Mouse (Mus musculus): ENCODE results near the gene Stk40. TPM values are rescaled to one million over a fixed set of nuclear protein-coding genes. Genes with fewer than 3 reads are reported as not detected.
A peak's percentile ranks its signal among the peaks of the same experiment; 100 is the strongest.

The Stk40 gene
- polyA plus RNA-seq, 1 experiment, result 33.5 TPM

DNA sequence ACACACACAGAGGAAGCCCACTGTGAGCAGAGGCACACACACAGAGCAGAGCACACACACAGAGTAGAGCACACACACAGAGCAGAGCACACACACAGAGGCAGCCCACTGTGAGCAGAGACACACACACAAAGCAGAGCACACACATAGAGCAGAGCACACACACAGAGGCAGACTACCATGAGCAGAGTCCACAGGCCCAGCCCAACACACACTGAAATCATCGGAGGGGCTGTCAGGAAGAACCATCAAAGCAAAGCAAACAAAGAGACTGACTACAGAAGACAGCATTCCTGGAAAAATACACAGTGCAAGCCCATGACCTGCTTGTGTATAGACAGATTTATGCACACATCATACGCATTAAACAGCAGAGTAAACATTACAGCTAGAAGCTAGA, 52.1 kb downstream of the Stk40 start:
- no peaks in the 10 kb centered on the region; the same call in 1 of the 2 replicates for H3K4me1 ChIP-seq (ENCODE audit: control insufficient read depth, insufficient read depth, low read length)
- no peak overlapping the region for H3K4me3 ChIP-seq (ENCODE audit: control insufficient read depth, low read depth, low read length)
- H3K36me3 ChIP-seq (ENCODE audit: control insufficient read depth, insufficient read depth, low read length), result no peaks in the 10 kb centered on the region
- no peak overlapping the region for H3K27ac ChIP-seq (ENCODE audit: control insufficient read depth, insufficient read depth, low read depth, low read length)
- TF ChIP-seq CTCF (IDR thresholded peaks at IDR 0.05; ENCODE audit: control insufficient read depth, insufficient read depth, insufficient replicate concordance, low read depth, low read length) (no peak), POLR2A (IDR thresholded peaks at IDR 0.05; ENCODE audit: control insufficient read depth, low read depth, low read length) (no peak)
- no peaks in the 10 kb centered on the region for H3K27me3 ChIP-seq (ENCODE audit: control insufficient read depth, insufficient read depth, low read length)

DNA sequence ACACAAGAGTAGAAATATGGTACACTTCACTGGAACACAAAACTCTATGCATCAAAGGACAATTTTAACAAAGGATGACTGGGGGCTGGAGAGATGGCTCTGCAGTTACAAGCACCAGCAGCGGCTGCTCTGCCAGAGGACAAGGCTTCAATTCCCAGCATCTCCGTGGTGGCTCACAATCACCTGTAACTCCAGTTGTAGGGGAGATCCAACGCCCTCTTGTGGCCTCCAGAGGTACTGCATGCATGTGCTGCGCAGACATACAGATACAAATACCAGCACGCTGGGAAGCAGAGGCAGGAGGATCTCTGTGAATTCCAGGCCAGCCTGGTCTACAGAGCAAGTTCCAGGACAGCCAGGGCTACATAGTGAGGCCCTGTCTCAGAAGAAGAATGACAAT, 52.9 kb downstream of the Stk40 start:
- TF ChIP-seq CTCF (IDR thresholded peaks at IDR 0.05; ENCODE audit: control insufficient read depth, insufficient read depth, insufficient replicate concordance, low read depth, low read length), result peak; percentile 98; the same call in 1 of the 2 replicates
- no peak for TF ChIP-seq POLR2A (IDR thresholded peaks at IDR 0.05; ENCODE audit: control insufficient read depth, low read depth, low read length)
- Histone ChIP-seq H3K4me1 (ENCODE audit: control insufficient read depth, insufficient read depth, low read length) (no peaks in the 10 kb centered on the region; the same call in 1 of the 2 replicates), H3K27me3 (ENCODE audit: control insufficient read depth, insufficient read depth, low read length) (no peaks in the 10 kb centered on the region), H3K36me3 (ENCODE audit: control insufficient read depth, insufficient read depth, low read length) (no peaks in the 10 kb centered on the region), H3K4me3 (ENCODE audit: control insufficient read depth, low read depth, low read length) (no peak overlapping the region), H3K27ac (ENCODE audit: control insufficient read depth, insufficient read depth, low read depth, low read length) (no peak overlapping the region)

DNA sequence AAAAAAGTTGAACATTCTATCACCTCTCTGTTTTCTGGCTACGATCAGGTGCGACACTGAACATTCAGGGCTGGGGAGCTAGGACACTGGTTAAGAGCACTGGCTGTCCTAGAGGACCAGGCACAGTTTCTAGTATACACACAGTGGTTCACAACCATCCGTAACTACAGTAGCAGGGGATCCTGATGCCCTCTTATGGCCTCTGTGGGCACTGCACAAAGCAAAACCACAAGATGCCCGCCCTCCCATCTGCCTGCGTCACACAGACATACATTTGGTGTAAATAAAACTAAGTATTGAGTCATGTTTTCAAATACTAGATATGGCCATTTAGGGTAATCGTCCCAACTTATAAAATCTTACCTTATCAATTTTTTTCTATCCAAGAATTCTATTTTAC, 53.8 kb downstream of the Stk40 start:
- no peak overlapping the region for H3K27ac ChIP-seq (ENCODE audit: control insufficient read depth, insufficient read depth, low read depth, low read length)
- no peaks in the 10 kb centered on the region for H3K27me3 ChIP-seq (ENCODE audit: control insufficient read depth, insufficient read depth, low read length)
- no peaks in the 10 kb centered on the region for H3K36me3 ChIP-seq (ENCODE audit: control insufficient read depth, insufficient read depth, low read length)
- TF ChIP-seq POLR2A (IDR thresholded peaks at IDR 0.05; ENCODE audit: control insufficient read depth, low read depth, low read length), result no peak
- peak; percentile 32; the same call in 1 of the 2 replicates for TF ChIP-seq CTCF (IDR thresholded peaks at IDR 0.05; ENCODE audit: control insufficient read depth, insufficient read depth, insufficient replicate concordance, low read depth, low read length)
- no peak overlapping the region for H3K4me3 ChIP-seq (ENCODE audit: control insufficient read depth, low read depth, low read length)
- peaks cover 6% of the 10 kb centered on the region for H3K4me1 ChIP-seq (ENCODE audit: control insufficient read depth, insufficient read depth, low read length)

DNA sequence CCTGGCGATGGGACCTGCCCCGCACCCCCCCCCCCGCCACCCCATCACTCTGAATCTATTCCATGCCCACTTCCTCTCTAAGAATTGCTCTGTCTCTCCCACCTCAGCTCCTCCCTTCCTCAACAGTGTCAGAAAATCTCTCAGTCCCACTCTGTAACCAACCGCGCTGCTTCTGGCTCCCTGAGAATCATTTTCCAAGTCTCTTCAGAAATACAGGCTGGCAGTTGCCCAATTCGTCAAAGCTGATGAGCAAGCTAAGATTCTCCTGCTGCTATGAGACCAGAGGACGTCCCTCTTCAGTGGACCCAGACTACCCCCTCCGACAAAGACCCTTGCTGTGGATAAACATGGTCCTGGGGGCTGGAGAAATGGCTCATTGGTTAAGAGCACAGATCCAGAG, 55.7 kb downstream of the Stk40 start:
- no peak for TF ChIP-seq CTCF (IDR thresholded peaks at IDR 0.05; ENCODE audit: control insufficient read depth, insufficient read depth, insufficient replicate concordance, low read depth, low read length)
- H3K36me3 ChIP-seq (ENCODE audit: control insufficient read depth, insufficient read depth, low read length), result no peaks in the 10 kb centered on the region
- H3K4me1 ChIP-seq (ENCODE audit: control insufficient read depth, insufficient read depth, low read length), result peaks cover 15% of the 10 kb centered on the region
- H3K27me3 ChIP-seq (ENCODE audit: control insufficient read depth, insufficient read depth, low read length), result no peaks in the 10 kb centered on the region
- H3K4me3 ChIP-seq (ENCODE audit: control insufficient read depth, low read depth, low read length), result peak overlapping the region; percentile 54
- no peak overlapping the region for H3K27ac ChIP-seq (ENCODE audit: control insufficient read depth, insufficient read depth, low read depth, low read length)

DNA sequence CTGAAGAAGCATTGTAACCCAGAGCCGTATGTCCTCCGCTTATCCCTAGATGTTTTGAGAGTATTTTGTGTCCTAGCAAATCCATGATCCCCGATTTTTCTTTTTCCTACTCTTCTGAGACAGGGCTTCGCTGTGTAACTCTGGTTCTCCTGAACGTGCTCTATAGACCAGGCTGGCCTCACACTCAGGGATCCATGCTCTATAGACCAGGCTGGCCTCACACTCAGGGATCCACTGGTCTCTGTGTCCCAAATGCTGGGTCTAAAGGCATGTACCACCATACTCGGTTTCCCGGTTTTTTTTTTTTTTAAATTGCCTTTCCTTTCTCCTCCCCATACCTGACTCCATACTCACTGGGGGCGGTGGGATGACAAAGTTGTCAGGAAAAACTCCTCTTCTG, 57.2 kb downstream of the Stk40 start:
- Histone ChIP-seq H3K27ac (ENCODE audit: control insufficient read depth, insufficient read depth, low read depth, low read length) (no peak overlapping the region), H3K27me3 (ENCODE audit: control insufficient read depth, insufficient read depth, low read length) (no peaks in the 10 kb centered on the region), H3K4me1 (ENCODE audit: control insufficient read depth, insufficient read depth, low read length) (peaks cover 15% of the 10 kb centered on the region), H3K36me3 (ENCODE audit: control insufficient read depth, insufficient read depth, low read length) (no peaks in the 10 kb centered on the region), H3K4me3 (ENCODE audit: control insufficient read depth, low read depth, low read length) (peak overlapping the region; percentile 89)
- TF ChIP-seq POLR2A (IDR thresholded peaks at IDR 0.05; ENCODE audit: control insufficient read depth, low read depth, low read length) (no peak), CTCF (IDR thresholded peaks at IDR 0.05; ENCODE audit: control insufficient read depth, insufficient read depth, insufficient replicate concordance, low read depth, low read length) (no peak)

DNA sequence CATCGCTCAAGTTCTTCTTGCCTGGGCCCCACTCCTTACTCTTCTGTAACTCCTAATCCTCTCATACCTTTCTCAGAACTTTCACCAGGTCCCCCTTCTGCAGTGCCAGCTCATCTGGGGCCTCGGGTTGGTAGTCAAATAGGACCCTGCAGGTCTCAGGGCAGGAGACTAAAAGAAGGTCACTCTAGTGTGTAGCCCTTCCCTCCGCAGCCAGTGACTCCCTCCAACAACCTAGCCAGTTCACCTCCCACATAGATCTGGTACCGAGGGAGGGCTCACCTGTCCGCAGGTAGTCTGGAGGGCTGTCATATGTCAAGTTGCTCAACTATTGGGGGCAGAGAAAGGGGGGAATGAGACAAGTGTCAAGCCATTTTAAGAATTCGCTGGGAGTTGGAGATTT, 57.7 kb downstream of the Stk40 start:
- peak overlapping the region; percentile 89 for H3K4me3 ChIP-seq (ENCODE audit: control insufficient read depth, low read depth, low read length)
- H3K4me1 ChIP-seq (ENCODE audit: control insufficient read depth, insufficient read depth, low read length), result peaks cover 15% of the 10 kb centered on the region
- H3K36me3 ChIP-seq (ENCODE audit: control insufficient read depth, insufficient read depth, low read length), result no peaks in the 10 kb centered on the region
- no peaks in the 10 kb centered on the region for H3K27me3 ChIP-seq (ENCODE audit: control insufficient read depth, insufficient read depth, low read length)
- TF ChIP-seq CTCF (IDR thresholded peaks at IDR 0.05; ENCODE audit: control insufficient read depth, insufficient read depth, insufficient replicate concordance, low read depth, low read length), result no peak
- TF ChIP-seq POLR2A (IDR thresholded peaks at IDR 0.05; ENCODE audit: control insufficient read depth, low read depth, low read length), result no peak
- no peak overlapping the region; the same call in 1 of the 2 replicates for H3K27ac ChIP-seq (ENCODE audit: control insufficient read depth, insufficient read depth, low read depth, low read length)

DNA sequence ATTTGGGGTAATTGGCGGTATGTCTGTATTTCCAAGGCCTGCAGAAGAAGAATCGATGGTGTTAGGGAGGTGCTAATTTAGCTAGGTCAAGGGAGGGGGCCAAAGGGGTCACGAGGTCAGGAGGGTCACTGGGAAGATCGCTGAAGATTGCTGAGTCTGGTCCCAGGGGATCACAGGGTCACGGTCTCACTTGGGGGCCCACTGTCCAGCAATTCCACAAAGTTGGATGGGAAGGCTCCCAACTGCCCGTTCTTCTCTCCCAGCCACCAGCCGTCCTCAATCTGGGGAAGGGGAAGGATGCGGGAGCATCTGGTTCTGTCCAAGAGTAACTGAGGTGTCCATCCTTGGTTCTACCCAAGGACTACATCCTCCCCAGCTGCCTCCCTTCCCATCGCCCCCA, 58.2 kb downstream of the Stk40 start:
- Histone ChIP-seq H3K4me1 (ENCODE audit: control insufficient read depth, insufficient read depth, low read length) (peaks cover 15% of the 10 kb centered on the region), H3K4me3 (ENCODE audit: control insufficient read depth, low read depth, low read length) (peak overlapping the region; percentile 89), H3K36me3 (ENCODE audit: control insufficient read depth, insufficient read depth, low read length) (no peaks in the 10 kb centered on the region), H3K27ac (ENCODE audit: control insufficient read depth, insufficient read depth, low read depth, low read length) (peak overlapping the region; percentile 59; the same call in 1 of the 2 replicates), H3K27me3 (ENCODE audit: control insufficient read depth, insufficient read depth, low read length) (no peaks in the 10 kb centered on the region)
- no peak for TF ChIP-seq POLR2A (IDR thresholded peaks at IDR 0.05; ENCODE audit: control insufficient read depth, low read depth, low read length)
- TF ChIP-seq CTCF (IDR thresholded peaks at IDR 0.05; ENCODE audit: control insufficient read depth, insufficient read depth, insufficient replicate concordance, low read depth, low read length), result no peak

DNA sequence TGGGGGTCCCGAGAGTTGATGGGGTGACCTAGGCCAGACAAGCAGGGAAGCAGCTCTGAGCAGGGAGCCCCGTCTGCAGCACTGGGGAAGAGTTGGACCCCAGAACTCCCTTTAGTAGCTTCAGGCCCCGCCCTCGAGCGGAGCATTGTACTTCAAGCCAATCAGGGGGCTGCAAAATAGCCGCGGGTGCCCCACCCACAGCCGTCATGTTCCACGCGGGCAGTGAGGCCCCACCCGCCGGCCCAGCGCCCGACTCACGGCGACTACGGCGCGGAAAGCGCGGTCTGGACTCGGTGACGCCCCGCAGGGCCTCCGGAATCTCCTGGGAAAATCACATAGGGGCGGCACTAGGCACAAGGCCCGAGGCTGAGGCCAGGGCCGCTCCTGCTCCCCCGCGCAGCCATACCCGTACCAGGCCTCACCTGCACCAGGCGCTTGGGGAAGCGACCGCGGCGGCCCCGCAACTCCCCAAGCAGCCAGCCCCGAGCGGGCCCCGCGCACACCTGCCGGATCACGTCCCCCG, 58.8 kb downstream of the Stk40 start:
- H3K27ac ChIP-seq (ENCODE audit: control insufficient read depth, insufficient read depth, low read depth, low read length), result peak overlapping the region; percentile 80
- peak overlapping the region; percentile 89 for H3K4me3 ChIP-seq (ENCODE audit: control insufficient read depth, low read depth, low read length)
- peaks cover 15% of the 10 kb centered on the region for H3K4me1 ChIP-seq (ENCODE audit: control insufficient read depth, insufficient read depth, low read length)
- no peaks in the 10 kb centered on the region for H3K36me3 ChIP-seq (ENCODE audit: control insufficient read depth, insufficient read depth, low read length)
- TF ChIP-seq CTCF (IDR thresholded peaks at IDR 0.05; ENCODE audit: control insufficient read depth, insufficient read depth, insufficient replicate concordance, low read depth, low read length) (no peak), POLR2A (IDR thresholded peaks at IDR 0.05; ENCODE audit: control insufficient read depth, low read depth, low read length) (peak; percentile 87)
- H3K27me3 ChIP-seq (ENCODE audit: control insufficient read depth, insufficient read depth, low read length), result no peaks in the 10 kb centered on the region
